Mouse (Mus musculus) small intestine, adult 2 months (tissue): ENCODE measurements around the gene Slc25a24. TPM values are rescaled to one million over a fixed set of nuclear protein-coding genes. Genes with fewer than 3 reads are reported as not detected.

Experiments
- H3K27ac ChIP-seq: fragments of 200-500 bp; 2 replicates; pipeline ENCODE4 v1.5.1; 2012; ENCODE audit warnings: low read depth, low read length, control low read depth, inconsistent platforms; ENCODE audit not compliant: insufficient read depth
- H3K27me3 ChIP-seq: fragments of 200-500 bp; 2 replicates; pipeline ENCODE4 v1.6.1; 2012; ENCODE audit warnings: mild to moderate bottlenecking, moderate library complexity, low read length, inconsistent platforms; ENCODE audit not compliant: control insufficient read depth, insufficient read depth
- H3K36me3 ChIP-seq: fragments of 200-500 bp; 2 replicates; pipeline ENCODE4 v1.6.1; 2012; ENCODE audit warnings: mild to moderate bottlenecking, low read length, control low read depth, inconsistent platforms; ENCODE audit not compliant: control insufficient read depth, insufficient read depth
- H3K4me1 ChIP-seq: fragments of 200-500 bp; 2 replicates; pipeline ENCODE4 v1.6.1; 2012; ENCODE audit warnings: low read length, inconsistent platforms, mixed read lengths; ENCODE audit not compliant: control insufficient read depth, insufficient read depth, insufficient read length
- H3K4me3 ChIP-seq: fragments of 200-500 bp; 2 replicates; pipeline ENCODE4 v1.5.1; 2012; ENCODE audit warnings: low read depth, mild to moderate bottlenecking, control low read depth, inconsistent platforms, low read length, moderate library complexity
- CTCF ChIP-seq: fragments of 200-500 bp; IDR thresholded peaks from 2 replicates; pipeline ENCODE4 v1.5.1; 2012; ENCODE audit warnings: low read depth, mild to moderate bottlenecking, control low read depth, inconsistent platforms, low read length, moderate library complexity, mixed read lengths; ENCODE audit not compliant: insufficient replicate concordance, insufficient read length; ENCODE audit errors: extremely low read depth
- POLR2A ChIP-seq: fragments of 200-500 bp; IDR thresholded peaks from 2 replicates; pipeline ENCODE4 v1.6.1; 2012; ENCODE audit warnings: low read depth, mild to moderate bottlenecking, control low read depth, inconsistent platforms, low read length, moderate library complexity
- WGBS: fragments of 180-500 bp; shearing (Covaris S2); methylation state at CpG from one replicate; pipeline ENCODE4 v1.1.7; 2018; 5-methylcytosine and 5-hydroxymethylcytosine counted together
- polyA plus RNA-seq: library from polyadenylated mRNA; depleted of rRNA; stranded (reverse); fragments of >200 nt; gene quantifications from 2 replicates; pipeline ENCODE4 v1.2.3, GENCODE M21; 2012

The Slc25a24 gene
- polyA plus RNA-seq, 1 experiment, result 67.3 TPM

DNA sequence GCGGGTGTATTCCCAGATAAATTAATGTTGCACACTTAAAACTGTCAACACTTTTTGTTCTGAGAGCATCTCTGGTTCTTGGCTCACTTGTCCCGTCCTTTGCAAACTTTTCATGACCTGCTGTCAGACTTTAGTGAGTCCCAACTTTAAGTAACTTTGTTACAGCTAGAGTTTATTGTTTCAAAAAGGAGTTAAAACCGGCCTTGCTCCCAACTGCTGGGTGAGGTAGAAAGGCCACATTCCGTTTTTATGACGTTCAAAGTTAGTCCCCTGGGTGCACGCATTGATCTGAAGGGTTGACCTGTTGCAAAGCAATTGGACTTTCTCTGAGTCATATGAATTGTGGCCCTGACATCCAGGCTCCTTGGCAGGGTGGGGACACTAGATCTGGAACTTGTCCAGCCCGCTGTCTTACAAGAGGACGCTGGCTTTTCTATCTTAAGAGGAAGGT, 607 bp downstream of the Slc25a24 start:
- WGBS, result 4% methylated on average over 8 of the region's 8 CpGs
- Histone ChIP-seq H3K36me3 (peaks cover 5% of the 10 kb centered on the region; the same call in 1 of the 2 replicates), H3K27me3 (no peaks in the 10 kb centered on the region), H3K4me1 (peaks cover 16% of the 10 kb centered on the region), H3K4me3 (peak overlapping the region; percentile 97), H3K27ac (peak overlapping the region; percentile 99)
- TF ChIP-seq POLR2A (no peak), CTCF (no peak)

DNA sequence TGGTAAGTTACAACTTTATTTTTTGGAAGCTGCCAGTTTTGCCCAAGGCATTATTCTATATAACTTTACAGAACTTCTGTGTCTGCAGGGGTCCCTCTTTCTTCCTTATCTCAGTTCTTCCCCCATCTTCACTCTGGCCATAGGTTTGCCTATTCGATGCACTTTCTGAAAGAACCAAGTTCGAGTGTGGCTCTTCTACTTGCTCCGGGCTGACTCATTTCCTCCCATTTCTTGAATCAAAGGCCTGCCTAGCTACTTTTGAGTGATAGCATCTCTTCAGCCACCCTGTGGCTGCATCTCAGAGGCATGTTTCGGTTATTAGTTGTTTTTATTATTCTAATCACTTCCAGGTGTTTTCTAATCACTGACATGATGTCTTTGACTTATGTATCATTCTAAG, 1.1 kb downstream of the Slc25a24 start:
- Histone ChIP-seq H3K4me3 (peak overlapping the region; percentile 7; the same call in 1 of the 2 replicates), H3K27me3 (no peaks in the 10 kb centered on the region), H3K27ac (peak overlapping the region; percentile 78)

GRCm38 (mm10) chr3:109125531-109125930, 2.6 kb downstream of the Slc25a24 start:
- H3K4me3 ChIP-seq, result no peak overlapping the region
- no peaks in the 10 kb centered on the region for H3K27me3 ChIP-seq
- peaks cover 7% of the 10 kb centered on the region; the same call in 1 of the 2 replicates for H3K36me3 ChIP-seq
- no peak overlapping the region for H3K27ac ChIP-seq
- WGBS, result 59% methylated on average over 6 of the region's 6 CpGs
- no peak for TF ChIP-seq CTCF
- no peak for TF ChIP-seq POLR2A
- peaks cover 23% of the 10 kb centered on the region for H3K4me1 ChIP-seq

More for the DNA sequence above, 1.1 kb downstream of the Slc25a24 start:
- TF ChIP-seq POLR2A (no peak), CTCF (no peak)
- H3K4me1 ChIP-seq, result peaks cover 15% of the 10 kb centered on the region
- peaks cover 5% of the 10 kb centered on the region; the same call in 1 of the 2 replicates for H3K36me3 ChIP-seq
- 23% methylated on average over 4 of the region's 4 CpGs for WGBS

GRCm38 (mm10) chr3:109129768-109130167, 6.8 kb downstream of the Slc25a24 start:
- no peak overlapping the region for H3K27ac ChIP-seq
- peaks cover 21% of the 10 kb centered on the region for H3K4me1 ChIP-seq
- H3K36me3 ChIP-seq, result peaks cover 16% of the 10 kb centered on the region
- 65% methylated on average over 5 of the region's 5 CpGs for WGBS
- no peaks in the 10 kb centered on the region for H3K27me3 ChIP-seq
- TF ChIP-seq POLR2A (no peak), CTCF (no peak)
- H3K4me3 ChIP-seq, result no peak overlapping the region

GRCm38 (mm10) chr3:109132966-109133365, 10.0 kb downstream of the Slc25a24 start:
- Histone ChIP-seq H3K4me1 (peaks cover 11% of the 10 kb centered on the region; the same call in 1 of the 2 replicates), H3K27me3 (no peaks in the 10 kb centered on the region), H3K27ac (no peak overlapping the region), H3K36me3 (peaks cover 21% of the 10 kb centered on the region), H3K4me3 (no peak overlapping the region)
- TF ChIP-seq POLR2A, result no peak
- no peak for TF ChIP-seq CTCF
- 85% methylated on average over 4 of the region's 4 CpGs for WGBS

DNA sequence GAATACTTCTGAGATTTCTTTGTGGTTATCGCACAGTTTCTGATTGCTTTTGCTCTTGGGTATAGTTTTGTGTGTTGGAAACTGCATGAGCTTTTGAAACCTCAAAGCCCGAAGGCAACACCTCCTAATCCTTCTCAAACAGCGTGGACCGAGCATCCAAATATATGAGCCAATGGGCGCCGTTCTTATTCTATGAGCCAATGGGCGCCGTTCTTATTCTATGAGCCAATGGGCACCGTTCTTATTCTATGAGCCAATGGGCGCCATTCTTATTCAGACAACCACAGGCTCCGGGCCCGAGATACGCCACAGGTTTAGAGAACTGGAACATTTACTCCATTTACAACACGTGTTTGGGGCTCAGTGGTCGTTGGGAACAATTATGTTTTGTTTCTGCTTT, 11.1 kb downstream of the Slc25a24 start:
- H3K4me1 ChIP-seq, result peaks cover 8% of the 10 kb centered on the region; the same call in 1 of the 2 replicates
- no peaks in the 10 kb centered on the region for H3K27me3 ChIP-seq
- H3K4me3 ChIP-seq, result no peak overlapping the region
- peaks cover 20% of the 10 kb centered on the region for H3K36me3 ChIP-seq
- TF ChIP-seq POLR2A (no peak), CTCF (no peak)
- WGBS, result 96% methylated on average over 15 of the region's 15 CpGs
- H3K27ac ChIP-seq, result no peak overlapping the region

DNA sequence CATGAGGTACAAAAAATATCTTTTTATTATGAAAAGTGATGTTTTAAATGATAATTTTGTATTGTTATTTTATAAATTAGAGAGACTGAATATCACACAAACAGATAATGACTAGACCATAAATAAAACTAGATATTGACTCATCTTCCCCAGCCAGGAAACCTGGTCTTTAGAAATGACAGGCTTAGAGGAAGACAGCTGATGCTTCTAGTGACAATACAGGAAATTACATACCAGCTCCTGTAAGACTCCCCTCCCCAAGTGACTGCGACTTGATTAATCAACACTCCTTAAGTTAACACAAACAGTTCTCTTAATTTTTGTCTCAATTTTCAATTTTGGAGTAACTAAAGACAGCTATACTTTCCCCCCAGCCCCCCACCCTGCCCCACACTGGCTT, 12.4 kb downstream of the Slc25a24 start:
- WGBS, result 79% methylated on average over 1 of the region's 1 CpGs

More for the DNA sequence above, 12.4 kb downstream of the Slc25a24 start:
- TF ChIP-seq CTCF, result no peak
- TF ChIP-seq POLR2A, result no peak
- H3K4me3 ChIP-seq, result no peak overlapping the region
- H3K27me3 ChIP-seq, result no peaks in the 10 kb centered on the region
- H3K36me3 ChIP-seq, result peaks cover 18% of the 10 kb centered on the region
- H3K27ac ChIP-seq, result no peak overlapping the region
- no peaks in the 10 kb centered on the region for H3K4me1 ChIP-seq
